Mouse (Mus musculus): ENCODE results near the gene Bicral.
"Not testable (repeated sequence)": the region's sequence is repeated elsewhere in the genome, so short reads cannot be mapped to it uniquely, and the experiment has no call there.

DNA sequence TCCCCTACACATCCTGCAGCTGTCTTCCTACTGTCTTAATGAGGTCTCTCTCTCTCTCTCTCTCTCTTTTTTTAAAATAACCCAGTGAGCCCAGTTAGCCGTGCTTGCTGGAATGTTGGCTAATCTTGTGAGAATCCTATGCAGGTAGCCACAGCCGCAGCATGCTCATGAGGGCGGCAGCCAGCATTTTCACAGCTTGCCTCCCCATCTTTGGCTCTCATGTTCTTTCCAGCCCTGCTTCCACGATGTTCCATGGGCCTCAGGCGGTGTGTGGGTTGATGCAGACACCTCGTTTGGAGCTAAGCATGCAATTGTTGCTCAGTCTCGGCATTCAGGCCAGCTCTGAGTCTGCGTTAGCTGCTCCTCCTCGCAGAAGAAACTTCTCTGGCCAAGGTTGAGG lies 93.4 kb downstream of the Bicral start:
- not testable (repeated sequence) for TF ChIP-seq CTCF, POLR2A (IDR thresholded peaks at IDR 0.05; ENCODE audit: insufficient read depth, low read depth, low read length)
